Mouse (Mus musculus): ENCODE measurements around the gene Kcnv2. TPM values are rescaled to one million over a fixed set of nuclear protein-coding genes. Genes with fewer than 3 reads are reported as not detected.

The Kcnv2 gene
- total and polyA plus RNA-seq, 2 experiments from 2014 or later: 0.06 to 0.55 TPM

- TF ChIP-seq CTCF (IDR thresholded peaks at IDR 0.05): no peak
- Histone ChIP-seq H3K9me3 (ENCODE audit: low read length) (no peaks in the 10 kb centered on the region), H3K4me2 (ENCODE audit: low read depth, low read length, poor library complexity, severe bottlenecking) (no peak overlapping the region), H3K27me3 (ENCODE audit: insufficient read depth, low read length) (no peaks in the 10 kb centered on the region), H3K4me1 (ENCODE audit: insufficient read depth, low read length) (no peaks in the 10 kb centered on the region), H3K9ac (replicated peaks; ENCODE audit: low read length, poor library complexity, severe bottlenecking) (no peak overlapping the region), H3K36me3 (ENCODE audit: insufficient read depth, low read length) (no peaks in the 10 kb centered on the region), H3K27ac (ENCODE audit: low read depth, low read length) (no peak overlapping the region), H3K4me3 (ENCODE audit: low read depth, low read length) (no peak overlapping the region)
- ATAC-seq (ENCODE audit: low FRiP score): no peak
- WGBS: 75% methylated on average over 3 of the region's 3 CpGs
- DNase-seq (ENCODE audit: low spot score): no peak
Measured at GRCm38 (mm10) chr19:27369461-27370135, 47.2 kb downstream of the Kcnv2 start.

GRCm38 (mm10) chr19:27370174-27370573 lies 47.8 kb downstream of the Kcnv2 start:
- Histone ChIP-seq H3K4me3 (ENCODE audit: low read depth, low read length) (no peak overlapping the region), H3K36me3 (ENCODE audit: insufficient read depth, low read length) (no peaks in the 10 kb centered on the region), H3K4me2 (ENCODE audit: low read depth, low read length, poor library complexity, severe bottlenecking) (no peak overlapping the region), H3K9me3 (ENCODE audit: low read length) (no peaks in the 10 kb centered on the region), H3K27me3 (ENCODE audit: insufficient read depth, low read length) (no peaks in the 10 kb centered on the region), H3K4me1 (ENCODE audit: insufficient read depth, low read length) (no peaks in the 10 kb centered on the region), H3K27ac (ENCODE audit: low read depth, low read length) (no peak overlapping the region), H3K9ac (replicated peaks; ENCODE audit: low read length, poor library complexity, severe bottlenecking) (no peak overlapping the region)
- ATAC-seq (ENCODE audit: low FRiP score) (no peak), DNase-seq (ENCODE audit: low spot score) (no peak)
- no peak for TF ChIP-seq CTCF (IDR thresholded peaks at IDR 0.05)
- WGBS: 81% methylated on average over 2 of the region's 2 CpGs

GRCm38 (mm10) chr19:27370784-27371183 lies 48.4 kb downstream of the Kcnv2 start:
- Histone ChIP-seq H3K9ac (replicated peaks; ENCODE audit: low read length, poor library complexity, severe bottlenecking) (no peak overlapping the region), H3K27me3 (ENCODE audit: insufficient read depth, low read length) (no peaks in the 10 kb centered on the region), H3K36me3 (ENCODE audit: insufficient read depth, low read length) (no peaks in the 10 kb centered on the region), H3K4me3 (ENCODE audit: low read depth, low read length) (no peak overlapping the region), H3K9me3 (ENCODE audit: low read length) (no peaks in the 10 kb centered on the region), H3K27ac (ENCODE audit: low read depth, low read length) (no peak overlapping the region), H3K4me2 (ENCODE audit: low read depth, low read length, poor library complexity, severe bottlenecking) (no peak overlapping the region), H3K4me1 (ENCODE audit: insufficient read depth, low read length) (no peaks in the 10 kb centered on the region)
- 91% methylated on average over 2 of the region's 2 CpGs for WGBS
- DNase-seq (ENCODE audit: low spot score) (no peak), ATAC-seq (ENCODE audit: low FRiP score) (no peak)
- no peak for TF ChIP-seq CTCF (IDR thresholded peaks at IDR 0.05)

GRCm38 (mm10) chr19:27379712-27380401 lies 57.5 kb downstream of the Kcnv2 start:
- 73% methylated on average over 2 of the region's 2 CpGs for WGBS
- no peak for TF ChIP-seq CTCF (IDR thresholded peaks at IDR 0.05)

GRCm38 (mm10) chr19:27382131-27382530 lies 59.7 kb downstream of the Kcnv2 start:
- no peak for DNase-seq (ENCODE audit: low spot score)
- TF ChIP-seq CTCF (IDR thresholded peaks at IDR 0.05): no peak
- Histone ChIP-seq H3K27me3 (ENCODE audit: insufficient read depth, low read length) (no peaks in the 10 kb centered on the region), H3K27ac (ENCODE audit: low read depth, low read length) (no peak overlapping the region), H3K4me1 (ENCODE audit: insufficient read depth, low read length) (no peaks in the 10 kb centered on the region), H3K9ac (replicated peaks; ENCODE audit: low read length, poor library complexity, severe bottlenecking) (no peak overlapping the region), H3K9me3 (ENCODE audit: low read length) (no peaks in the 10 kb centered on the region), H3K4me3 (ENCODE audit: low read depth, low read length) (no peak overlapping the region), H3K36me3 (ENCODE audit: insufficient read depth, low read length) (peaks cover 5% of the 10 kb centered on the region; the same call in 1 of the 2 replicates), H3K4me2 (ENCODE audit: low read depth, low read length, poor library complexity, severe bottlenecking) (no peak overlapping the region)
- WGBS: 72% methylated on average over 1 of the region's 1 CpGs
- ATAC-seq (ENCODE audit: low FRiP score): no peak

More at GRCm38 (mm10) chr19:27379712-27380401, 57.5 kb downstream of the Kcnv2 start:
- Histone ChIP-seq H3K4me2 (ENCODE audit: low read depth, low read length, poor library complexity, severe bottlenecking) (no peak overlapping the region), H3K4me1 (ENCODE audit: insufficient read depth, low read length) (no peaks in the 10 kb centered on the region), H3K4me3 (ENCODE audit: low read depth, low read length) (no peak overlapping the region), H3K9ac (replicated peaks; ENCODE audit: low read length, poor library complexity, severe bottlenecking) (no peak overlapping the region), H3K36me3 (ENCODE audit: insufficient read depth, low read length) (no peaks in the 10 kb centered on the region), H3K27ac (ENCODE audit: low read depth, low read length) (no peak overlapping the region), H3K27me3 (ENCODE audit: insufficient read depth, low read length) (no peaks in the 10 kb centered on the region), H3K9me3 (ENCODE audit: low read length) (no peaks in the 10 kb centered on the region)
- DNase-seq (ENCODE audit: low spot score) (no peak), ATAC-seq (ENCODE audit: low FRiP score) (no peak)

- no peak for TF ChIP-seq CTCF (IDR thresholded peaks at IDR 0.05)
- peaks cover 10% of the 10 kb centered on the region; the same call in 1 of the 2 replicates for H3K36me3 ChIP-seq (ENCODE audit: insufficient read depth, low read length)
- no peak for DNase-seq (ENCODE audit: low spot score)
- H3K27me3 ChIP-seq (ENCODE audit: insufficient read depth, low read length): no peaks in the 10 kb centered on the region
- H3K4me2 ChIP-seq (ENCODE audit: low read depth, low read length, poor library complexity, severe bottlenecking): no peak overlapping the region
- no peak for ATAC-seq (ENCODE audit: low FRiP score)
- H3K4me1 ChIP-seq (ENCODE audit: insufficient read depth, low read length): no peaks in the 10 kb centered on the region
- H3K9ac ChIP-seq (replicated peaks; ENCODE audit: low read length, poor library complexity, severe bottlenecking): no peak overlapping the region
- H3K27ac ChIP-seq (ENCODE audit: low read depth, low read length): no peak overlapping the region
- H3K9me3 ChIP-seq (ENCODE audit: low read length): no peaks in the 10 kb centered on the region
- 95% methylated on average over 5 of the region's 5 CpGs for WGBS
- H3K4me3 ChIP-seq (ENCODE audit: low read depth, low read length): no peak overlapping the region
Measured at GRCm38 (mm10) chr19:27383266-27383665, 60.9 kb downstream of the Kcnv2 start.
